Mouse (Mus musculus): ENCODE measurements at regions not wholly inside any gene's neighbourhood (a gene's known extent, or its start where the extent isn't known, plus 50 kb on each side); places are given as distances from the start of the nearest gene placed in this dataset.

- H3K4me3 ChIP-seq (ENCODE audit: control insufficient read depth in 1 of 2, insufficient read depth in 1 of 2, low read depth in 2 of 2, low read length in 2 of 2): no peak overlapping the region
- no peak overlapping the region for H3K27ac ChIP-seq (ENCODE audit: control insufficient read depth, low read depth, low read length)
- no peaks in the 10 kb centered on the region for H3K9me3 ChIP-seq (replicated peaks; ENCODE audit: insufficient read depth, low read length)
- TF ChIP-seq CHD1 (IDR thresholded peaks at IDR 0.05; ENCODE audit: low read depth, low read length): no peak
- TF ChIP-seq MXI1 (IDR thresholded peaks at IDR 0.05; ENCODE audit: low read depth, low read length): no peak
- TF ChIP-seq RCOR1 (IDR thresholded peaks at IDR 0.05; ENCODE audit: low read depth, low read length): no peak
- TF ChIP-seq MAZ (IDR thresholded peaks at IDR 0.05; ENCODE audit: low read depth, low read length): no peak
- no peak for TF ChIP-seq KAT2A (conservative IDR thresholded peaks at IDR 0.05; ENCODE audit: low read depth, low read length)
- no peak for TF ChIP-seq MYC (IDR thresholded peaks at IDR 0.05; ENCODE audit: low read depth, low read length)
- no peak for TF ChIP-seq MAX (IDR thresholded peaks at IDR 0.05; ENCODE audit: low read length)
- TF ChIP-seq MEF2A (IDR thresholded peaks at IDR 0.05; ENCODE audit: extremely low read depth, insufficient replicate concordance, low read depth, low read length, poor library complexity, severe bottlenecking): no peak
- no peak for TF ChIP-seq SIN3A (IDR thresholded peaks at IDR 0.05; ENCODE audit: low read length)
- no peak for TF ChIP-seq EP300 (IDR thresholded peaks at IDR 0.05; ENCODE audit: low read depth in 1 of 2, low read length in 2 of 2)
- TF ChIP-seq POLR2AphosphoS2 (IDR thresholded peaks at IDR 0.05; ENCODE audit: low read length): no peak
- no peak for TF ChIP-seq USF2 (IDR thresholded peaks at IDR 0.05; ENCODE audit: borderline replicate concordance in 1 of 2, insufficient read depth in 1 of 2, low read depth in 1 of 2, low read length in 2 of 2)
- H3K9ac ChIP-seq (ENCODE audit: control insufficient read depth, low read depth, low read length, poor library complexity, severe bottlenecking): no peak overlapping the region
- H3K79me2 ChIP-seq (ENCODE audit: control insufficient read depth, insufficient read depth, low read length, poor library complexity): no peaks in the 10 kb centered on the region
- peaks cover 16 to 31% of the 10 kb centered on the region in 2 experiments for H3K27me3 ChIP-seq (ENCODE audit: control insufficient read depth in 1 of 2, insufficient read depth in 2 of 2, low read length in 2 of 2)
- no peak for DNase-seq (ENCODE audit: low read depth, low spot score)
- H3K36me3 ChIP-seq (ENCODE audit: control insufficient read depth in 1 of 2, insufficient read depth in 2 of 2, low read length in 2 of 2): no peaks in the 10 kb centered on the region
- no peaks in the 10 kb centered on the region for H3K4me1 ChIP-seq (ENCODE audit: control insufficient read depth in 1 of 2, insufficient read depth in 2 of 2, low read length in 2 of 2)
Measured at GRCm38 (mm10) chr9:71401667-71402066, 84.1 kb downstream of the Polr2m start.

- no peaks in the 10 kb centered on the region for H3K9me3 ChIP-seq (replicated peaks; ENCODE audit: insufficient read depth, low read length)
- no peaks in the 10 kb centered on the region for H3K4me1 ChIP-seq (ENCODE audit: control insufficient read depth in 1 of 2, insufficient read depth in 2 of 2, low read length in 2 of 2)
- no peak overlapping the region for H3K9ac ChIP-seq (ENCODE audit: control insufficient read depth, low read depth, low read length, poor library complexity, severe bottlenecking)
- no peaks in the 10 kb centered on the region for H3K79me2 ChIP-seq (ENCODE audit: control insufficient read depth, insufficient read depth, low read length, poor library complexity)
- no peaks in the 10 kb centered on the region for H3K36me3 ChIP-seq (ENCODE audit: control insufficient read depth in 1 of 2, insufficient read depth in 2 of 2, low read length in 2 of 2)
- peaks cover 13 to 21% of the 10 kb centered on the region in 2 experiments for H3K27me3 ChIP-seq (ENCODE audit: control insufficient read depth in 1 of 2, insufficient read depth in 2 of 2, low read length in 2 of 2)
- no peak overlapping the region for H3K27ac ChIP-seq (ENCODE audit: control insufficient read depth, low read depth, low read length)
- H3K4me3 ChIP-seq (ENCODE audit: control insufficient read depth in 1 of 2, insufficient read depth in 1 of 2, low read depth in 2 of 2, low read length in 2 of 2): no peak overlapping the region
- TF ChIP-seq MAFK (IDR thresholded peaks at IDR 0.05; ENCODE audit: borderline replicate concordance, low read depth, low read length): no peak
- no peak for TF ChIP-seq ETS1 (IDR thresholded peaks at IDR 0.05; ENCODE audit: low read depth, low read length)
- no peak for TF ChIP-seq MEF2A (IDR thresholded peaks at IDR 0.05; ENCODE audit: extremely low read depth, insufficient replicate concordance, low read depth, low read length, poor library complexity, severe bottlenecking)
- no peak for TF ChIP-seq BHLHE40 (IDR thresholded peaks at IDR 0.05; ENCODE audit: borderline replicate concordance, low read depth, low read length)
- no peak for TF ChIP-seq MAX (IDR thresholded peaks at IDR 0.05; ENCODE audit: low read length)
- no peak for TF ChIP-seq TAL1 (IDR thresholded peaks at IDR 0.05; ENCODE audit: low read length)
- TF ChIP-seq EP300 (IDR thresholded peaks at IDR 0.05; ENCODE audit: low read depth in 1 of 2, low read length in 2 of 2): no peak
- TF ChIP-seq POLR2A (IDR thresholded peaks at IDR 0.05; ENCODE audit: control insufficient read depth in 1 of 2, insufficient read depth in 1 of 2, low read depth in 1 of 2, low read length in 2 of 2, poor library complexity in 1 of 2): no peak
- no peak for TF ChIP-seq RCOR1 (IDR thresholded peaks at IDR 0.05; ENCODE audit: low read depth, low read length)
- no peak for TF ChIP-seq POLR2AphosphoS2 (IDR thresholded peaks at IDR 0.05; ENCODE audit: low read length)
- TF ChIP-seq NRF1 (IDR thresholded peaks at IDR 0.05; ENCODE audit: insufficient read depth, low read depth, low read length, poor library complexity, severe bottlenecking): no peak
- TF ChIP-seq SMC3 (IDR thresholded peaks at IDR 0.05; ENCODE audit: low read depth, low read length): no peak
- TF ChIP-seq SIN3A (IDR thresholded peaks at IDR 0.05; ENCODE audit: low read length): no peak
- no peak for TF ChIP-seq CHD2 (IDR thresholded peaks at IDR 0.05; ENCODE audit: low read length)
- no peak for DNase-seq (ENCODE audit: low read depth, low spot score)
Measured at GRCm38 (mm10) chr9:71399346-71399745, 86.4 kb downstream of the Polr2m start.
